Mouse (Mus musculus): ENCODE results near the gene Olfr1411. TPM values are rescaled to one million over a fixed set of nuclear protein-coding genes. Genes with fewer than 3 reads are reported as not detected.

The Olfr1411 gene
- total and polyA plus RNA-seq, 3 experiments: not detected

DNA sequence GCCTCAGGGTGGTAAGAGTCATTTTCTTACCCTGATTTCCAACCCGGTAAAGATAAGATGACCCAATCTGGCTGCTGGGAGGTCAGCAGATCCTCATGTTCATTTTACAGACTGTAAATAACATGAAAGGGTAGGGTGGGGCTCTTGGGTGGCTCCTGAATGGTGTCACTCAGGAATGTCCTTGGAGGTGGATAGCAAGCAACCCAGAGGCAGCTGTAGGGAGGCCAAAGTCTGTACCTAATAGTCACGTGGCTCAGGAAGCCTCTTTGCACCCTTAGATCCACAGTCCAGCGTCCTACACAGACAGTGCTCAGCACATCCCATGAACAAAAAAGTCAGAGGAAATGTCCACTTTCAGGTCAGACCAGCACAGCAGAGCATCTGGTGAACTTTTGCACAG lies 1.8 kb downstream of the Olfr1411 start:
- H3K27me3 ChIP-seq (ENCODE audit: control insufficient read depth in 1 of 2, insufficient read depth in 2 of 2, low read length in 2 of 2): peaks cover 0 to 1% of the 10 kb centered on the region in 2 experiments; a peak in 1 of 4 replicates
- no peaks in the 10 kb centered on the region for H3K79me2 ChIP-seq (ENCODE audit: control insufficient read depth, insufficient read depth, low read length, poor library complexity)
- no peak for DNase-seq (ENCODE audit: low read depth, low spot score)
- H3K9ac ChIP-seq (ENCODE audit: control insufficient read depth, low read depth, low read length, poor library complexity, severe bottlenecking): no peak overlapping the region
- H3K27ac ChIP-seq (ENCODE audit: control insufficient read depth, low read depth, low read length): no peak overlapping the region
- no peaks in the 10 kb centered on the region for H3K36me3 ChIP-seq (ENCODE audit: control insufficient read depth in 1 of 2, insufficient read depth in 2 of 2, low read length in 2 of 2)
- no peak overlapping the region for H3K4me3 ChIP-seq (ENCODE audit: control insufficient read depth in 1 of 2, insufficient read depth in 1 of 2, low read depth in 2 of 2, low read length in 2 of 2)
- TF ChIP-seq GATA1 (IDR thresholded peaks at IDR 0.05; ENCODE audit: low read depth, low read length) (no peak), MAZ (IDR thresholded peaks at IDR 0.05; ENCODE audit: low read depth, low read length) (no peak), USF1 (IDR thresholded peaks at IDR 0.05; ENCODE audit: low read depth, low read length) (no peak), GABPA (IDR thresholded peaks at IDR 0.05; ENCODE audit: low read depth, low read length) (no peak), EP300 (IDR thresholded peaks at IDR 0.05; ENCODE audit: low read depth in 1 of 2, low read length in 2 of 2) (no peak), MAX (IDR thresholded peaks at IDR 0.05; ENCODE audit: low read length) (no peak), ZKSCAN1 (IDR thresholded peaks at IDR 0.05; ENCODE audit: low read depth, low read length) (no peak), ETS1 (IDR thresholded peaks at IDR 0.05; ENCODE audit: low read depth, low read length) (no peak), RCOR1 (IDR thresholded peaks at IDR 0.05; ENCODE audit: low read depth, low read length) (no peak), JUND (IDR thresholded peaks at IDR 0.05; ENCODE audit: low read depth, low read length) (no peak), POLR2AphosphoS2 (IDR thresholded peaks at IDR 0.05; ENCODE audit: low read length) (no peak), CHD2 (IDR thresholded peaks at IDR 0.05; ENCODE audit: low read length) (no peak), ZC3H11A (IDR thresholded peaks at IDR 0.05; ENCODE audit: low read depth, low read length) (no peak), ZNF384 (IDR thresholded peaks at IDR 0.05; ENCODE audit: low read depth, low read length) (no peak), E2F4 (IDR thresholded peaks at IDR 0.05; ENCODE audit: borderline replicate concordance, low read depth, low read length) (no peak), TCF12 (IDR thresholded peaks at IDR 0.05; ENCODE audit: low read depth, low read length) (no peak), MEF2A (IDR thresholded peaks at IDR 0.05; ENCODE audit: extremely low read depth, insufficient replicate concordance, low read depth, low read length, poor library complexity, severe bottlenecking) (no peak), MYB (IDR thresholded peaks at IDR 0.05; ENCODE audit: low read depth, low read length) (no peak)
- no peaks in the 10 kb centered on the region for H3K9me3 ChIP-seq (replicated peaks; ENCODE audit: insufficient read depth, low read length)
- H3K4me1 ChIP-seq (ENCODE audit: control insufficient read depth in 1 of 2, insufficient read depth in 2 of 2, low read length in 2 of 2): no peaks in the 10 kb centered on the region

- Histone ChIP-seq H3K9me3 (replicated peaks; ENCODE audit: insufficient read depth, low read length) (no peaks in the 10 kb centered on the region), H3K4me1 (ENCODE audit: control insufficient read depth in 1 of 2, insufficient read depth in 2 of 2, low read length in 2 of 2) (no peaks in the 10 kb centered on the region), H3K27ac (ENCODE audit: control insufficient read depth, low read depth, low read length) (no peak within 1 kb of the TSS), H3K36me3 (ENCODE audit: control insufficient read depth in 1 of 2, insufficient read depth in 2 of 2, low read length in 2 of 2) (no peaks in the 10 kb centered on the region), H3K79me2 (ENCODE audit: control insufficient read depth, insufficient read depth, low read length, poor library complexity) (no peaks in the 10 kb centered on the region), H3K9ac (ENCODE audit: control insufficient read depth, low read depth, low read length, poor library complexity, severe bottlenecking) (no peak within 1 kb of the TSS), H3K4me3 (ENCODE audit: control insufficient read depth in 1 of 2, insufficient read depth in 1 of 2, low read depth in 2 of 2, low read length in 2 of 2) (no peak within 1 kb of the TSS), H3K27me3 (ENCODE audit: control insufficient read depth in 1 of 2, insufficient read depth in 2 of 2, low read length in 2 of 2) (peaks cover 4 to 5% of the 10 kb centered on the region in 2 experiments; a peak in 3 of 4 replicates)
- TF ChIP-seq ETS1 (IDR thresholded peaks at IDR 0.05; ENCODE audit: low read depth, low read length) (no peak), CHD2 (IDR thresholded peaks at IDR 0.05; ENCODE audit: low read length) (no peak), HCFC1 (IDR thresholded peaks at IDR 0.05; ENCODE audit: low read depth, low read length) (no peak), SIN3A (IDR thresholded peaks at IDR 0.05; ENCODE audit: low read length) (no peak), RAD21 (IDR thresholded peaks at IDR 0.05; ENCODE audit: low read depth, low read length) (no peak), MYC (IDR thresholded peaks at IDR 0.05; ENCODE audit: low read depth, low read length) (no peak)
- DNase-seq (ENCODE audit: low read depth, low spot score): no peak
Observed at GRCm38 (mm10) chr1:92605482-92605881, 11.3 kb downstream of the Olfr1411 start, which contains the start of gene Olfr1410. Gene Olfr1410 (plus strand): TSS chr1:92605782.
